In the genomic region with DNA sequence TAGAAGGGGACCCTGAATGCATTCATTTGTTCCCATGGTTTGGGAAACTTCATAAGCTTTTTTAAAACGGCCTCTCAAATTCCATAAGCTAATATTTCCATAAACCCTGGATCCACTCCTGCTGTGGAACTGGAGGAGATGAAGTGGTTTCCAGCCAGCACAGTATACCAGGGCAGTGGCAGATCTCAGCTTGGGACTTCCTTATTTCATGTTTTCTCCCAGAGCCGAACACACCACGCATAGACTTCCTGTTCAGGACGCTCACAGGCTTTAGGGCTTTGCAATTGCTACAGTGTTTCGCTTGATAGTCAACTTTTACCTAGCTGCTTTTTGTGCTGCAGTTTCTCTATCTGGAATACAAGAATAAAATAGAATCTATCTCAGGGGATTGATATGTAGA, we compare ENCODE assay signal across 14 mouse cellular contexts. TPM values are rescaled to one million over a fixed set of nuclear protein-coding genes. Genes with fewer than 3 reads are reported as not detected.
DNase-seq lines count a peak whose midpoint lies in the region; ATAC-seq lines count a peak whose summit lies in the region.
"Had no signal": no experiment of that assay in that cellular context is flagged by ENCODE, and none has a peak within 500 bp of the region (broad histone marks: within the 10 kb centered on the region; RNA-seq: fewer than 3 reads in every experiment).

No protein-coding gene starts in this region.

- peak; percentile 21 for DNase-seq in lung, postnatal 36 days
- no peak for DNase-seq in lung, postnatal 14 days
- no peak for DNase-seq in layer of hippocampus, adult 9-10 months (ENCODE audit: low spot score)
- DNase-seq in kidney, postnatal 14 days = no peak
- no peak for DNase-seq in retina, postnatal 1 day
- DNase-seq: adrenal gland, postnatal 36 days; cerebellum, adult 9-11 months; gastrocnemius, adult 2 months; heart, adult 11 months had no signal

- ATAC-seq in granulocyte monocyte progenitor cell, adult 5-6 weeks (replicated peaks; ENCODE audit: poor library complexity, severe bottlenecking) = peak; percentile 48
- ATAC-seq in neutrophil, adult 5-6 weeks (ENCODE audit: extremely low read depth, insufficient number of reproducible peaks, low FRiP score, poor library complexity, severe bottlenecking) = peak; percentile 42; the same call in 1 of the 2 replicates
- ATAC-seq in inflammation-experienced regulatory T-cells, adult 6 months = no peak
- ATAC-seq: intestine, embryonic 16.5 days; lung, postnatal 0 days had no signal

RNA-seq across cellular contexts. Expression of gene Slc25a5, which starts 7.7 kb away (rescaled TPM):
- 933 and 1,044 TPM in 2 replicates for total RNA-seq in granulocyte monocyte progenitor cell, adult 5-6 weeks (2014; fragmentation: Nextera tagmentation)
- 865 and 1,012 TPM in 2 replicates for total RNA-seq in granulocyte monocyte progenitor cell, adult 5-6 weeks (2017)
- total RNA-seq in neutrophil, adult 5-6 weeks (2017) = 239 and 243 TPM in 2 replicates
- polyA plus RNA-seq in inflammation-experienced regulatory T-cells, adult 6 months (2017; shearing (Covaris generic)) = 1,000 to 10,000 TPM; 1,142 to 1,516 (median 1,275) TPM

RNA-seq across cellular contexts. Expression of gene Slc25a43, which starts 59.7 kb away (rescaled TPM):
- total RNA-seq in granulocyte monocyte progenitor cell, adult 5-6 weeks (2014; fragmentation: Nextera tagmentation) = 2.5 and 4.3 TPM in 2 replicates
- total RNA-seq in granulocyte monocyte progenitor cell, adult 5-6 weeks (2017) = 1.0 and 1.2 TPM in 2 replicates
- total RNA-seq in neutrophil, adult 5-6 weeks (2017) = 0.35 and 1.7 TPM in 2 replicates
- under 1 TPM in 2 of 3 experiments, not detected in 1; 0.47 to 0.50 TPM for polyA plus RNA-seq in inflammation-experienced regulatory T-cells, adult 6 months (2017; shearing (Covaris generic))
- total RNA-seq: gastrocnemius, adult 2 months had no signal
